Mouse (Mus musculus): ENCODE results near the gene Sdhaf1.

GRCm38 (mm10) chr7:30296816-30297215 lies 26.9 kb downstream of the Sdhaf1 start:
- TF ChIP-seq CTCF (IDR thresholded peaks at IDR 0.05; ENCODE audit: insufficient read depth, low read depth, low read length) = no peak
- no peak for TF ChIP-seq POLR2A (IDR thresholded peaks at IDR 0.05; ENCODE audit: insufficient read depth, low read depth, low read length)
